ENCODE assay signal across 9 mouse cellular contexts in genomic region chr11:75467512-75468215, GRCm38 (mm10). TPM values are rescaled to one million over a fixed set of nuclear protein-coding genes. Genes with fewer than 3 reads are reported as not detected.
DNase-seq lines count a peak whose midpoint lies in the region; ATAC-seq and TF ChIP-seq lines count a peak whose summit lies in the region.
"Had no signal": no experiment of that assay in that cellular context is flagged by ENCODE, and none has a peak within 500 bp of the region (broad histone marks: within the 10 kb centered on the region; RNA-seq: fewer than 3 reads in every experiment).

No protein-coding gene starts in this region.

- WGBS in hindbrain, embryonic 14.5 days: 21% methylated on average over 19 of the region's 19 CpGs
- WGBS in limb, embryonic 15.5 days: 17% methylated on average over 19 of the region's 19 CpGs
- WGBS in midbrain, embryonic 12.5 days: 20% methylated on average over 19 of the region's 19 CpGs

- no peak overlapping the region for H3K27ac ChIP-seq in hindbrain, embryonic 14.5 days
- peak overlapping the region; percentile 38; the same call in 1 of the 2 replicates for H3K27ac ChIP-seq in limb, embryonic 15.5 days
- no peak overlapping the region for H3K27ac ChIP-seq in midbrain, embryonic 12.5 days (replicated peaks)
- H3K27ac ChIP-seq in testis, adult 2 months (ENCODE audit: control insufficient read depth, insufficient read depth, low read depth, low read length): no peak overlapping the region

- peak overlapping the region; percentile 18; the same call in 1 of the 2 replicates for H3K9ac ChIP-seq in hindbrain, embryonic 14.5 days
- peak overlapping the region; percentile 46 for H3K9ac ChIP-seq in limb, embryonic 15.5 days
- peak overlapping the region; percentile 24; the same call in 1 of the 2 replicates for H3K9ac ChIP-seq in midbrain, embryonic 12.5 days (replicated peaks)

- TF ChIP-seq CTCF in testis, adult 2 months (IDR thresholded peaks at IDR 0.05; ENCODE audit: control insufficient read depth, insufficient read depth, insufficient replicate concordance, low read depth, low read length): no peak

- no peaks in the 10 kb centered on the region for H3K27me3 ChIP-seq in hindbrain, embryonic 14.5 days (ENCODE audit: control insufficient read depth, insufficient read depth, low read length)
- no peaks in the 10 kb centered on the region for H3K27me3 ChIP-seq in limb, embryonic 15.5 days
- peaks cover 15% of the 10 kb centered on the region; the same call in 1 of the 2 replicates for H3K27me3 ChIP-seq in midbrain, embryonic 12.5 days
- no peaks in the 10 kb centered on the region for H3K27me3 ChIP-seq in testis, adult 2 months (ENCODE audit: control insufficient read depth, insufficient read depth, low read length)

- peak; percentile 56 for DNase-seq in c-Kit-negative CD71-positive TER-119-positive erythroid progenitor cells, embryonic 14.5 days (ENCODE audit: low read depth, low spot score)
- DNase-seq in gastrocnemius, adult 8-10 months (ENCODE audit: low spot score in 2 of 2): peak; percentile 51 to 67
- no peak for DNase-seq in hindbrain, embryonic 14.5 days (ENCODE audit: low spot score)
- no peak for DNase-seq in right cerebral cortex, adult 18-20 months

- peak; percentile 64 for ATAC-seq in CD4-positive, CD25-positive, alpha-beta regulatory T cell, adult 4 months
- peak; percentile 31; the same call in 1 of the 2 replicates for ATAC-seq in hindbrain, embryonic 14.5 days (ENCODE audit: low FRiP score)
- 0 out of 2 replicates have a peak, but pooled peaks have one; percentile 56 for ATAC-seq in limb, embryonic 15.5 days (ENCODE audit: insufficient number of reproducible peaks, low FRiP score, low TSS enrichment, low read depth)
- ATAC-seq in midbrain, embryonic 12.5 days (ENCODE audit: low FRiP score, low read depth): no peak; the same call in 1 of the 2 replicates

- peak overlapping the region; percentile 18 for H3K4me3 ChIP-seq in hindbrain, embryonic 14.5 days (replicated peaks; ENCODE audit: low read length)
- peak overlapping the region; percentile 44 for H3K4me3 ChIP-seq in limb, embryonic 15.5 days
- peak overlapping the region; percentile 26 for H3K4me3 ChIP-seq in midbrain, embryonic 12.5 days
- peak overlapping the region; percentile 61 for H3K4me3 ChIP-seq in testis, adult 2 months (ENCODE audit: control insufficient read depth, low read depth, low read length)

- H3K4me2 ChIP-seq in hindbrain, embryonic 14.5 days (replicated peaks): peak overlapping the region; percentile 48
- peak overlapping the region; percentile 69 for H3K4me2 ChIP-seq in limb, embryonic 15.5 days
- H3K4me2 ChIP-seq in midbrain, embryonic 12.5 days (replicated peaks): peak overlapping the region; percentile 52

- H3K36me3 ChIP-seq in hindbrain, embryonic 14.5 days (replicated peaks; ENCODE audit: control insufficient read depth, insufficient read depth): peaks cover 17% of the 10 kb centered on the region
- peaks cover 17% of the 10 kb centered on the region for H3K36me3 ChIP-seq in limb, embryonic 15.5 days
- H3K36me3 ChIP-seq in midbrain, embryonic 12.5 days: peaks cover 11% of the 10 kb centered on the region
- no peaks in the 10 kb centered on the region for H3K36me3 ChIP-seq in testis, adult 2 months (ENCODE audit: control insufficient read depth, insufficient read depth, low read length)

- TF ChIP-seq POLR2A in testis, adult 2 months (IDR thresholded peaks at IDR 0.05; ENCODE audit: control insufficient read depth, low read depth, low read length): no peak

- no peaks in the 10 kb centered on the region for H3K9me3 ChIP-seq in hindbrain, embryonic 14.5 days (ENCODE audit: control insufficient read depth, low read length)
- no peaks in the 10 kb centered on the region for H3K9me3 ChIP-seq in limb, embryonic 15.5 days
- no peaks in the 10 kb centered on the region for H3K9me3 ChIP-seq in midbrain, embryonic 12.5 days

- peaks cover 5% of the 10 kb centered on the region for H3K4me1 ChIP-seq in hindbrain, embryonic 14.5 days (replicated peaks; ENCODE audit: control insufficient read depth, insufficient read depth, low read length)
- peaks cover 27% of the 10 kb centered on the region for H3K4me1 ChIP-seq in limb, embryonic 15.5 days
- H3K4me1 ChIP-seq in midbrain, embryonic 12.5 days: peaks cover 13% of the 10 kb centered on the region; the same call in 1 of the 2 replicates
- peaks cover 24% of the 10 kb centered on the region for H3K4me1 ChIP-seq in testis, adult 2 months (ENCODE audit: control insufficient read depth, insufficient read depth, low read length)

RNA-seq across cellular contexts. Expression of gene Tlcd2, which starts 6.1 kb away (rescaled TPM):
- polyA plus RNA-seq in CD4-positive, CD25-positive, alpha-beta regulatory T cell, adult 4 months (2017; shearing (Covaris generic)): 1 to 10 TPM; 8.8 to 9.0 TPM
- 1 to 10 TPM; 1.9 to 2.9 (median 2.4) TPM for total RNA-seq in gastrocnemius, adult 8-10 months (2022)
- 1.6 and 4.5 TPM in 2 replicates for polyA plus RNA-seq in hindbrain, embryonic 14.5 days (2014; fragmentation: Nextera tagmentation; extraction: Ambion mirVana)
- 28.2 and 30.8 TPM in 2 replicates for polyA plus RNA-seq in limb, embryonic 15.5 days (2015; fragmentation: Nextera tagmentation; extraction: Ambion mirVana)
- 5.9 and 9.1 TPM in 2 replicates for polyA plus RNA-seq in midbrain, embryonic 12.5 days (2016; fragmentation: Nextera tagmentation; extraction: Ambion mirVana)
- polyA plus RNA-seq in testis, adult 2 months (2012; rRNA removed): 6.8 and 7.3 TPM in 2 replicates

RNA-seq across cellular contexts. Expression of gene Wdr81, which starts 13.1 kb away (rescaled TPM):
- polyA plus RNA-seq in CD4-positive, CD25-positive, alpha-beta regulatory T cell, adult 4 months (2017; shearing (Covaris generic)): 1 to 10 TPM; 6.3 to 9.9 TPM
- total RNA-seq in gastrocnemius, adult 8-10 months (2022): 1 to 10 TPM; 5.2 to 7.0 (median 6.2) TPM
- 6.5 and 7.9 TPM in 2 replicates for polyA plus RNA-seq in hindbrain, embryonic 14.5 days (2014; fragmentation: Nextera tagmentation; extraction: Ambion mirVana)
- polyA plus RNA-seq in limb, embryonic 15.5 days (2015; fragmentation: Nextera tagmentation; extraction: Ambion mirVana): 5.8 and 6.5 TPM in 2 replicates
- polyA plus RNA-seq in midbrain, embryonic 12.5 days (2016; fragmentation: Nextera tagmentation; extraction: Ambion mirVana): 8.6 and 9.4 TPM in 2 replicates
- polyA plus RNA-seq in testis, adult 2 months (2012; rRNA removed): 4.1 and 5.1 TPM in 2 replicates

RNA-seq across cellular contexts. Expression of gene Prpf8, which starts 19.0 kb away (rescaled TPM):
- polyA plus RNA-seq in CD4-positive, CD25-positive, alpha-beta regulatory T cell, adult 4 months (2017; shearing (Covaris generic)): 10 to 100 TPM; 37.0 to 42.3 TPM
- total RNA-seq in gastrocnemius, adult 8-10 months (2022): 10 to 100 TPM; 73.7 to 90.1 (median 78.3) TPM
- polyA plus RNA-seq in hindbrain, embryonic 14.5 days (2014; fragmentation: Nextera tagmentation; extraction: Ambion mirVana): 74.5 and 83.2 TPM in 2 replicates
- polyA plus RNA-seq in limb, embryonic 15.5 days (2015; fragmentation: Nextera tagmentation; extraction: Ambion mirVana): 44.4 and 49.5 TPM in 2 replicates
- polyA plus RNA-seq in midbrain, embryonic 12.5 days (2016; fragmentation: Nextera tagmentation; extraction: Ambion mirVana): 78.5 and 81.6 TPM in 2 replicates
- 45.6 and 48.8 TPM in 2 replicates for polyA plus RNA-seq in testis, adult 2 months (2012; rRNA removed)

RNA-seq across cellular contexts. Expression of gene Serpinf2, which starts 28.3 kb away (rescaled TPM):
- polyA plus RNA-seq in CD4-positive, CD25-positive, alpha-beta regulatory T cell, adult 4 months (2017; shearing (Covaris generic)): under 1 TPM in 1 of 2 experiments, not detected in 1; 0.32 TPM
- total RNA-seq in gastrocnemius, adult 8-10 months (2022): under 1 TPM in 1 of 4 experiments, not detected in 3; 0.38 TPM
- not detected in 2 replicates for polyA plus RNA-seq in hindbrain, embryonic 14.5 days (2014; fragmentation: Nextera tagmentation; extraction: Ambion mirVana)
- 0.12 and 1.6 TPM in 2 replicates for polyA plus RNA-seq in limb, embryonic 15.5 days (2015; fragmentation: Nextera tagmentation; extraction: Ambion mirVana)
- 0.16 TPM in 1 of 2 replicates, not detected in the other for polyA plus RNA-seq in midbrain, embryonic 12.5 days (2016; fragmentation: Nextera tagmentation; extraction: Ambion mirVana)
- 0.29 and 0.33 TPM in 2 replicates for polyA plus RNA-seq in testis, adult 2 months (2012; rRNA removed)

RNA-seq across cellular contexts. Expression of gene Rilp, which starts 42.2 kb away (rescaled TPM):
- under 1 TPM in 1 of 2 experiments, not detected in 1; 0.56 TPM for polyA plus RNA-seq in CD4-positive, CD25-positive, alpha-beta regulatory T cell, adult 4 months (2017; shearing (Covaris generic))
- 10 to 100 TPM; 28.7 to 34.0 (median 30.9) TPM for total RNA-seq in gastrocnemius, adult 8-10 months (2022)
- 2.8 and 3.1 TPM in 2 replicates for polyA plus RNA-seq in hindbrain, embryonic 14.5 days (2014; fragmentation: Nextera tagmentation; extraction: Ambion mirVana)
- 0.45 and 0.73 TPM in 2 replicates for polyA plus RNA-seq in limb, embryonic 15.5 days (2015; fragmentation: Nextera tagmentation; extraction: Ambion mirVana)
- 0.30 and 0.66 TPM in 2 replicates for polyA plus RNA-seq in midbrain, embryonic 12.5 days (2016; fragmentation: Nextera tagmentation; extraction: Ambion mirVana)
- 0.58 and 0.94 TPM in 2 replicates for polyA plus RNA-seq in testis, adult 2 months (2012; rRNA removed)
- total RNA-seq: neutrophil, adult 5-6 weeks had no signal

Comparison
In these comparisons a context has a peak if more than half of its experiments do, and no peak if none do; other contexts are left out.
1. DNase-seq: peak in c-Kit-negative CD71-positive TER-119-positive erythroid progenitor cells, embryonic 14.5 days (single experiment) and gastrocnemius, adult 8-10 months (2 of 2); none in hindbrain, embryonic 14.5 days (single experiment) and right cerebral cortex, adult 18-20 months (single experiment).
2. Peak in every context shown above with its lines, with median percentiles within 50 percentile points of each other: H3K4me2 ChIP-seq, H3K4me3 ChIP-seq and H3K9ac ChIP-seq.